Mouse (Mus musculus) spleen, postnatal 14 days (tissue): ENCODE data around the gene Map3k3.
A peak's percentile ranks its signal among the peaks of the same experiment; 100 is the strongest.

ENCODE experiments used
- DNase-seq, 2 experiments: peaks; one replicate each; pipeline ENCODE4 v3.0.0; 2021 to 2022; ENCODE audit warnings: low spot score in 2 of 2

The Map3k3 gene

DNA sequence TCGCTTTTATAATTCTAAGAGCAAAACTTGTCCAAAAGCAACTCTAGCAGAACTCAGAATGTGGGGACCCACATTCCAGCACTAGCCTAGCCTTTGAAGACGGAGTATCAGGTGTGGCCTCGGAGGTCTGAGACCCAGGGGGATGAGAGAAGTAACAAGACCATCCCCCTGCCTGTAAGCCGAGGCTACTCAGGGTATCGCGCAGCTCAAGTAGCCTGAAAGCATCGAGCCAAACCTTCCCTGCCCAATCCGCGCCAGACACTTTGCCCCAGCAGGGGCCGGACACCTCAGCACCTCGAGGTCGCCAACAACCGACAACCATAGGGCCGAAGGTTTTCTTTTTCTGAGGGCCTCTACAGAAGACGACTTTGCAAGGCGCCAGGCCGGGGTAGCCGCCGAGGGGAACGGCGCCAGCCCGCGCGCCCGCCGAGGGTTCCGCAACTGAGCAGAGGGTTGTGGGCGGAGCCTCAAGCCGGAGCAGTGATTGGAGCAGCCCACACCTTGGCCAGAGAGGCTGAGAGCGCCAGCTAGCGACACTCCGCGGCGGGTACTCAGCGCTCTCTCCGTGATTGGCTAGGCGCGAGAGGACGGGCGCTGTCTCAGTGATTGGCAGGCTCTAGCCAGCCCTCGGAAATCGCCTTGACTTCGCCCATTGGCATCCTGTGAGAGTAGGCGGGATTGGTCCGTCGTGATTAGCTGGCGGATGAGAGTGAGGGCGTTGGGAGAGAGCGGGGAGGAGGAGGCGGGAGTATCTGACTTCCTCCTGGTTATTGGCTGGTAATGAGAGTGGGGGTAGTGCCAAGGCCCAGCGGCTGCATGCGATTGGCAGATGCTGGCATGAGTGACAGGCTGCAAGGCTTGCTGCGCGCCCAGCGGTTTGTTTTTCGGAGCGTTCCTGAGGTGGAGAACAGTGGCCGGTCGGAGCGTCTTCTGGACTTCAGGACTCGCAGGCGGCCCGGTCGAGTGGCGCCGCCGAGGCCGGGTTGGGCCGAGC lies at the start of gene Map3k3:
Map3k3 (plus strand) TSS at position 906 of the 994 bp plus-strand sequence.
- DNase-seq: peak; percentile 91 to 92

DNA sequence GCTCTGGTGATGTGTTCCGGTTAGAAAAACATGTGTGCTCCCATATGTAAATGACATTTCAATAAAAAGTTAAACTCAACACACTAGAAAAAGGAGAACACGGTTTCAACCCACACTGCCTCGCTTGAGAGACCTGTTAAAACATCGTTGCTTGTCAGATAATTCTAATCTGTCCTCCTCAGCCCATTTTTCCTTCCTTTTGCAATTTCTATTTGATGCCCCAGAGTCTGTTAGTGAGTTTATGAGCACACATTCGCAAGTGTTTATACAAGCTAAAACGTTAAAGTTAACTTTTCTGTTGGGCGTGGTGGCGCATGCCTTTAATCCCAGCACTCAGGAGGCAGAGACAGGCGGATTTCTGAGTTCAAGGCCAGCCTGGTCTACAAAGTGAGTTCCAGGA lies 49.4 kb upstream of the Map3k3 start:
- DNase-seq: no peak

DNA sequence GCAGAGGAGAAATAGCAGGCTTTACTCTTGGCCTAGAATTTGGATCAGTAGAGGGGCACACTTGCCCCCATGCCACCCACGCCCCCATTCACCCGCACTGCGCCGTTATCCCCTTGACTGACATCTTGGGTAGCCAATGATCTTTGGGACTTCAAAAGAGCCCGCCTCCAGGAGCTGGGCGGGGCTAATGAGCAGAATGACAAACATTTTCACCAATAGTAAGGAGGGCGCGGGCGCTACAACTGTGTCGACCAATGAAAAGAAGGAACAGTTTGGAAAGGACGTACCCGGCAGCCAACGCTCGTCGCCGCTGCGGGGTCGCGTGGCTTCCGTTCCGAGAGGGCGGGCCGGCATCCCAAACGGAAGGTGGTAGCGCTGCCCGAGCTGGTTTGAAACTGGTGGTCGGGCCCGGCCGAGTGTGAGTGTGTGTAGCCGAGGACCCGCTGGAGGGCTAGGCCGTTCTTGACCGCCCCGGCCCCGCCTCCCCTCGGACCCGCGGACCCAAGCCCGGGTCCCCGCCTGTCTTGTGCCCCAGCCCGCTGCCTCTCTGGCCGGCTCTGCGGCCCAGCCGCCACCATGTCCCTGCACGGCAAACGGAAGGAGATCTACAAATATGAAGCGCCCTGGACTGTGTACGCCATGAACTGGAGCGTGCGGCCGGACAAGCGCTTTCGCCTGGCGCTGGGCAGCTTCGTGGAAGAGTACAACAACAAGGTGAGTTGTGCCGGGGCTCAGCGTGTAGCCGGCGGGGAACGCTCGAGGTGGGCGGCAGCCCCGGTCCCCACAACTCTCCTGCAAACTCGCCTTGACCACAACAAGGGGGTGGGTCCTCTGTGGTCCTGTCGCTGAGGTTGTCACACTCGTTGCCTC lies 47.6 kb upstream of the Map3k3 start, which contains the start of gene Dcaf7:
Dcaf7 (plus strand) TSS at position 325 of the 870 bp plus-strand sequence.
- peak; percentile 97 for DNase-seq

- DNase-seq: no peak
Measured at GRCm38 (mm10) chr11:106037418-106037751, 47.0 kb upstream of the Map3k3 start.

DNA sequence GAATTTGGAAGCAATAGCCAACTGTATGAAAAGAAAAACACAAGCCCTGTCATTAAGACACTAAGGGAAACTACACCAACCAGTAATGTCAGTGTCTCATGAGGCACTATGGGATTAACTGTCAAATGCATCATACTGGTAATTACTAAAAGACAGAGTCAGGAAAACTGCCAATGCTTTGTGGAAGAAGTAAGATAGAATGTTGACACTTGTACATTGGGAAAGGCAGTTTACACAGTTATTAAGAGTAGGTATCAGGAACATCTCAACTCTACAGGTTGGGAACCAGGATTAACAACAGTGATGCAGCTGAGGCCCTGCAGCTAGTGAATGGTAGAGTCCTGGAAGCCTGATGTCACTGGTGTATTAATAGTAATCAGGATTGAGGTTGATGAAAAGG lies 40.1 kb upstream of the Map3k3 start:
- no peak for DNase-seq

DNA sequence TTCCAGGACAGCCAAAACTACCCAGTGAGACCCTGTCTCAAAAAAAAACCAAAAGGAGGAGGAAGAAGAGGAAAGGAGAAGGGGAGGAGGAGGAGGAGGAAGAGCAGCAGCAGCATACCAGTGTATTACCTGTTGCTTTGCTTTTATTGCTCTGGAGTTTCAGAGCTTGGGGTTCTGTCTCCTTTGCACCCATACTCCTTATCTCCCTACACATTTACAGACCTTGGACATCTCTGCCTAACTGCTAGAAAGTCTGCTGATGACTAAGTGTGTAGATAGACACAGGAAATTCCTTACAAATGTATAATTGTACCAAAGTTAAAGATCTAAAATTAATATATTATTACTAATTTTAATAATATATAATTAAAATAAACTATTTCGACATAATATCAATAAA lies 39.2 kb upstream of the Map3k3 start:
- DNase-seq: no peak

- DNase-seq: no peak
Measured at GRCm38 (mm10) chr11:106045780-106046179, 38.6 kb upstream of the Map3k3 start.

GRCm38 (mm10) chr11:106046584-106046983 lies 37.8 kb upstream of the Map3k3 start:
- DNase-seq: no peak

GRCm38 (mm10) chr11:106053921-106054320 lies 30.5 kb upstream of the Map3k3 start:
- DNase-seq: no peak

- no peak for DNase-seq
Measured at GRCm38 (mm10) chr11:106054600-106054999, 29.8 kb upstream of the Map3k3 start.

DNA sequence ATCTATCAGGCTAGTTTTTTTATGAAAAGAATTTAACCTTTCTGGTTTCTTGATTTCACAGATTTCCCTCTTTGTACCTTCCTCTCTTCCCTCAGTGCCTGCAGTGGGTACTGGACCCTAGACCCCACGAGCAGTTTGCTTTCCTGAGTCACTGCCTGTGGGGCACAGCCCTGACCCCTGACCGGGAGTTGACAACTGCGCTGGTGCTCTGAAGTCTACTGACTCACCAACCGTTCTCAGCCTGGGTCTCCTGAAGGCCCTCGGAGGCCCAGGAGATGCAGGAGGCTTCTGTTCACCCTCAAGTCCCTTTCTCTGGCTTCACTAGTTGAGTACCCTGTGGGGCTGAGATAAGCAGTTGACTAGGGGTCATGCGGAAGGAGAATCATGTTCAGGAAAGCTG lies 29.1 kb upstream of the Map3k3 start:
- DNase-seq: no peak

DNA sequence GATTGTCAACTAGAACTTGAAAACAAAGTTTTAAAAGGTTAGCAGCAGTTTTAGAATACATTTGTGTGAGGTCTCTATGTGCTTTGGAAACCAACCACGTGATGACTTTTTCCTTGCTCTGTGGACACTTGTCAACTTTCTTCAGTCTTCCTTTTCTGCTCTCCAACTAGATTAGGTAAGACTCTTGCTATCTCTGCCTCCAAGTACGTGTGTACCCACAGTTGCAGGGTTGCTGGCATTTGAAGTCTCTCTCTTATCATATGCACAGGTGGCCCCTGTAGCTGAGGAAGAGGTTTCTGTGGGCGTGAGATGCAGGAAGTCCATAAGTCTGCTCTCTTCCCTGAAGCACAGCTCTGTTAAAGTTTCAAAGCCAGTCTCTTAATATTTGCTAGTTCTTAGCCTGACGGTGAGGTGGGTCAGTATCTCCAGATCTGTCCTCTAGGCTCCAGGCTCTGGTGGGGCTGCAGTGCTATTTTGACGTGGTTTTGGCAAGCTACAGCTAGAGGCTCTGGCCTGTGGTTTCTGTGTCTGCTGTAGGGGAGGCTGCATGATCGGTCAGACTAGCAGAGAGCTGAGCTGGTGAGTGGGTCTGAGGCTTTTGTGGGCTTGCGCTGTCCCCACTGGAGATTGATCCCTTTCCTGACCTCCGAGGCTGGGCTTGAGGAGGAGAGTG lies 27.5 kb upstream of the Map3k3 start:
- no peak for DNase-seq

DNA sequence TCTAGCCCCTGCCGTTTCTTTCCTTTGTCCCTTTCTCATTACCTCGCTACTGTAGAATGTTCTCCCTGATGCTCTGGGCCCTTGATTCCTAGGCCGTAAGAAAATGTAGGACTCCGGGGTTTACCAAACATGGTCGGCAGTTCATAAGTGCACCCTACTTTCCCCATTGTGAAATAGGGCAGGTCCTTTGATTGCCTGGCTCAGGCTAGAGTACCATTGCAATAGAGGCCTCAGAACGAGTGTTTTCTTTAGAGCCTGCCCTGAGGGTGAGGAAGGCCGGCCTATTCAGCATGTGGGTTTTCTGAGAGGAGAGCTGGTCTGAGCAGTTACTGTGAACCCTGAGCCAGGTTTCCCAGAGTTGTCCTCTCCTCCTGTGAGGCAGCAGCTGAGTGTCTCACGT lies 26.4 kb upstream of the Map3k3 start:
- no peak for DNase-seq

- no peak for DNase-seq
Measured at GRCm38 (mm10) chr11:106060549-106060948, 23.9 kb upstream of the Map3k3 start.

- no peak for DNase-seq
Measured at GRCm38 (mm10) chr11:106061311-106061710, 23.1 kb upstream of the Map3k3 start.

DNA sequence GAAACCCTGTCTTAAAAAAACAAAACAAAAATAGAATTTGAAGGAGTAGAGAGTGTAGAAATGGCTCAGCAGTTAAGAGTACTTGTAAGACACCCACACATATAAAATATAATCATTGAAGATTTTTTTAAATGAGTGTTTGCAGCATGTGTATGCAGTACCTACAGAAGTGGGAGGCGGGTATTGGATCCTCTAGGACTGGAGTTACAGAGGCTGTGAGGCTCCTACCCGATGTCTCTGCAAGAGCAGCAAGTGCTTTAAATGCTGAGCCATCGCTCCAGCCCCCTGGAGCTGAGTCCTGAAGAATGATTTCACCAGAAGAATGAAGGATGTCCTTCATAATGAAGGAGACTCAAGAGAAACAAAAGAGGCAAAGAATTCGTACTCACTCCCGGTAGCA lies 20.7 kb upstream of the Map3k3 start:
- no peak for DNase-seq

DNA sequence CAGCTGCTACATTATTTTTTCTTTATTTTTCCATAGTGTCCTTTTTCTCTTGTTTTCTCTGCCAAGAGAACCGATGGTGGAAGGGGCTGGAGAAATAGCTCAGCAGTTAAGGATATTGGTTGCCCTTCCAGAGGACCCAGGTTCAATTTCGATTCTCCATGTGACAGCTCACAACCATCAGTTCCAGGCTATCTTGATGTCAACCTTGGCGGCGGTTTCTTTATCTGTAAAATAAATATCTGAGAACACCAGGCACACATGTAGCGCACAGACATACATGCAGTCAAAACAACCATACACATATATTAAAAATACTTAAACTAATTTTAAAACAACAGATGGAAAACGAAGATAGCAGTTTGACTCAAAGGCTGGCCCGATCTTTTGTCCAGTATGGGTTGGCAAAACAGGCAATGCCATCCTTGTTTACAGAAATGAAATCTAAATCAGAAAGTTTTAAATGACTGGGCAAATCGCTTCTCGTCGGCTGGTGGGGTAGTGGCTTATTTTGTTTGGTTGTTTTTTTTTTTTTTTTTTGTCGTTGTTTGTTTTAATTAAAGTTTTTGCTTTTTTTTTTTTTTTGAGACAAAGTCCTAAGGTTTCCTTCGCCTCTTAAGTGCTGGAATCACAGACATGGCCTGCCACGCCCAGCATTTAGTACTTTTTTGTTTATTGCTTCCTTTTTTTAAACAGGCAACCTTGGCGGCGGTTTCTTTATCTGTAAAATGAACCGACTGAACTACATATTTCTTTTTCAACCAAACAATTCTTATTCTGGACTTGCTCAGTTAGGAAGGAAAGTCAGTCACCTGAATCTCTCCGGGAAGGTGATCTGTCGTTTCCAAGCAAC lies 19.1 kb upstream of the Map3k3 start:
- no peak for DNase-seq

DNA sequence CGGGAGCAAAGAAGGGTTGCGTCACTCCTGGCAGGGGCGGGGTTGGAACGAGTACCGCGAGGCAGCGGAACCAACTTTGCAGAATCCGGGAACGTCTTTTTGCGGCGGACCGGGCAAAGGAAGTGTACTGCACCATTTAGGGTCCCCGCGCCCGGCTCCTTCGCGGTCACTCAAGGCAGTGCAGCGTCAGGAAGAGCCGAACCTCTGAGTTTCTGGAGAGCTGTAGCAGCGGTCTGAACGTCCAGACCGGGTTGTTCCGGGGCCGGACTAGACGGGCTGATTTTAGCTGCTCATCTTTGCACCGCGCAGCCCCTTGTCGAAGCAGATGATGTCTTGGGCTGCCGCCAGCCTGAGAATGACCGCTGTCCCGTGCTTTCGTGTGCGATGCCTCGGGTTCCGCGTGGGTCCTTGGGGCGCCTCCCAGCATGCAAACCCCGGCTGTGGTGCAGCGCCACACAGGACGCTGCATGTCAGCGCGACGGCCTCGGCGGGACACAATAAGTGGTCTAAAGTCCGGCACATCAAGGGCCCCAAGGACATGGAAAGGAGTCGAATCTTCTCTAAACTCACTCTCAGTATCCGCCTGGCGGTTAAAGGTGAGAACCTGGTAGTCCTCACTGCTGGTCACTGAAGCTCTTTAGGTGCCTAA lies 18.4 kb upstream of the Map3k3 start, which contains the start of gene Taco1:
Taco1 (plus strand) TSS at position 139 of the 649 bp plus-strand sequence.
- DNase-seq: peak; percentile 83 to 90

GRCm38 (mm10) chr11:106066616-106067015 lies 17.8 kb upstream of the Map3k3 start:
- peak in 1 of 2 experiments; percentile 29 for DNase-seq

- DNase-seq: no peak
Measured at GRCm38 (mm10) chr11:106073774-106074173, 10.6 kb upstream of the Map3k3 start.
